Mouse (Mus musculus) ovary, postnatal 14 days (tissue): ENCODE results near the gene Nup133.

Experiments used
- DNase-seq: peaks from one replicate; pipeline ENCODE4 v3.0.0; 2022; ENCODE audit warnings: low spot score

Gene Nup133

DNA sequence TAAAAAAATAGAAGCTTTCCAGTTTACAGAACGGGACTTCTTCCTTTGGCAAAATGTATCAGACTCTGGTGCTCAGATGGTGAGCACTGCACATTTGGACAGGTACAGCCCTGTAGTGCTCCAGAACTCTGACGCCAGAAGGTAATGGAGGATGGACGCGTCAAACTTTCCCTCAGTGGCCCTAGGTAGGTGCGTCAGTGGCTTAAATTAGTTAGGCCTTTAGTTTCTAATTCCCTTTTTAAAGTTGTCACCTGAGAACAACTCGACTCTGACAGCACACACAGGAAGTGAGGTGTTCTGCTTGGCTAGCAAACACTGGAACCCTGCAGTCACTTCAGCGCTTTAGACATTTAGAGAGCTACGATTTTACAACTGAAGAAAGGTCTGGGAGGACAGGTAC is 4.6 kb upstream of the Nup133 start:
- DNase-seq: no peak

DNA sequence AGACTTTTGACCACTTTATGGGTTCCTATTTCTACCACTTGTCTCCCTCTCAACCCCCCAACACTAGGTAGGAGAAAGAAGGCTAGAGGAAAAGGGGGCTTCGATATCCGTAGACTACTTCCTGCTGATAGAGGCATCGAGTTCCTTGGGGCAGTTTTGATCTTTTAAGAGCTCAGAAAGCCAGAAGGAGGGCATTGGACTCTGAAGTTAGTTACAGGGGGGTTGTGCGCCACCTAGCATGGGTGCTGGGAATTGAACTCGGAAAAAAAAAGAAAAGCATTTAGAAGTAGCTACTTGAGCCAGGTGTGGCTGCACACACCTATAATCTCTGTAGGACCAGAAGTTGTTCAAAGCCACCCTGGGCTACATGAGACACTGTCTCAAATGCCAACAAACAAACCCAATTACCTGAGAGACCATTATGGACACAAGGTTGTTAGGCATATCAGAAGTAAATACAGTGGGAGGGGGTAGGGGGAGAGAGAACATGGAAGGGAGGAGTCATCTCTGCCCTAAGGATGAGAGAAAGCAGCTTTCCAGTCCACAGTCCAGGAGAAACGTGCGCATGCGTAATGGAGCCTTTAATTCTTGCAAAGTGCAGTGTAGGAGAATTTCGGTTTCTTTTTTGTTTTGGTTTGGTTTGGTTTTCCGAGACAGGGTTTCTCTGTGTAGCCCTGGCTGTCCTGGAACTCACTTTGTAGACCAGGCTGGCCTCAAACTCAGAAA is 1.2 kb upstream of the Nup133 start:
- DNase-seq: peak; percentile 36

DNA sequence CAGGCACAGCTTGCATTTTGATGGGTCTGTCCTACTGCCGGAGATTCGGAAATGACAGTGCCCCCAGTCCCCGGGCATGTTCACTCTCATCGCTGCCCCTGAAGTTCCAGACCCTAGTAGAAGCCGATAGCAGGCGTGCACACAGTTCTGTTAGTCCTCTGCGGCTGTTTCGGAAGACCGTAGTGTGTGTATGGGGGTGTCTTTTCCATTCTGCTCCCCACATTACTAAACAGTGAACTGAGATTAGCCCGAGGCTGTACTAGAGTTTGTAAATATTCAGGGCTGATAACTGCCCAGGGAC is 571 bp upstream of the Nup133 start:
- DNase-seq: no peak

DNA sequence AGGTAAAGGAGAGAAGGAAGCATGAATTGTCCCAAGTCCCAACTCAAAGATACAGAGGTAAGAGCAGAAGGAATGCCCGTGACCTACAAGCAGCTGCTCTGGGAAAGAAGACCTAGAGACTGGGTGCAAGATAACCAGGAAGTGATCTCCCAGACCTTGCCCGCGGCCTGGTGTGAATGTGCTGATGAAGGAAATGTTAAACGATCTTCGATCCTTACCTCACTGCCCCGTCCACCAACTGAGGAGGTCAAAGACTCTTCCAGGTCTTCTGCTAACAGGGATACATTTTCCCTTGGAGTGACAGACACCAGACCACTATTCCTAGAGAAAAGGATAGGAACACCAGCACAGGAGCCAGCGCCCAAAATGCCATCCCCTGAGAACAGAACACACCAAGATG is 20.0 kb downstream of the Nup133 start:
- DNase-seq: no peak

DNA sequence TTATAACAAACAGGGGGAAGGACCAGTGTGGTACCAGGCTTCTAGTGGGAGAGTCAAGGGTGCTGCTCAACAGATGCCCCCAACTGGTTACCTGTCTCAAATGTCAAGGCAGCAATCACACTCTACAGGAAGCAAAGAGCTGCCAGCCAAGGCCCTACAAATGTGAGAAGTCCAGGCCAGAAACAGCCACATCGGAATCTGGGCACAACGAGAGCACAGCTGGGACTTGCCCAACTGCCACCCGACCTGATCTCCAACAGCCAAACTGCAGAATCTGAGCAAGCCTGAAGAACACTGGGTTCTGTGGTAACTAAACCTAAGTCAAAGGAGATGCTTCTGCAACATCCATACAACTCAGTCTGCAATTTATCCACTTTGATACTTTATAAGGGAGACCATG is 23.4 kb downstream of the Nup133 start:
- DNase-seq: no peak

DNA sequence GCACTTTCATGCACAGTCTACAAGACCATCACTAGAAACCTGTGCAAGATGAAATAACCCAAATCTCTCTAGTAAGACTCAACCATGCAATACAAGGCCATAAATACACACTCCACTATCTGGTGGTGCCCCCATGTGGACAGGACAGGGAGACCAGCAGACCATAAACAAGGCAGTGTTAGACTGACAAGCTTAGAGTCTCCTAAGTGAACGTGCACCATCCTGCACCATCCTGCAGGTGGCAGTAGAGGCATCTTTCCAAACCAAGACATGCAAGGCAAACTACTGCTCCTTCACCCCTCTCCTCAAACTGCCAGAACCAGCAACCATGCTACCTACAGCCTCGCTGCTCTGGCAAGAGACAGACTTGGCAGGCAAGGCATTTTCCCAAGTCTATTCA is 24.3 kb downstream of the Nup133 start:
- DNase-seq: peak; percentile 73

DNA sequence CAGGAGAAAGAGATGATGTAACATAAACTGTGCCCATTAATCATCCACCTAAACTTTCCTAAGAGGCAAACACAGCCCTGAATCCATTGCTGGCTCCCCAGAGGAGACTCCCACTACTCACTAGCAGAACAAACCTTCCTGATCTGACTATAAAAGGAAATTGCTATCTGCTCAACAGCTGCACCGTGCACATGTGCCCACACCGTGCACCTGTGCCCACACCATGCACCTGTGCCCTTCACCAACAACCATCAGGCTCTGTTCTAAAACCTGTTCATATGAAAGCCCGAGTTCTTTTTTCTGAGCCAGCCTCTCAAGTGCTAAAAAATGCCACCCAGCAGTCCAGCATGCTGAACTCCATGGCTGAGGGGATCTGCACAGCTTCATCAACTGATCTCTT is 34.4 kb downstream of the Nup133 start:
- DNase-seq: no peak

DNA sequence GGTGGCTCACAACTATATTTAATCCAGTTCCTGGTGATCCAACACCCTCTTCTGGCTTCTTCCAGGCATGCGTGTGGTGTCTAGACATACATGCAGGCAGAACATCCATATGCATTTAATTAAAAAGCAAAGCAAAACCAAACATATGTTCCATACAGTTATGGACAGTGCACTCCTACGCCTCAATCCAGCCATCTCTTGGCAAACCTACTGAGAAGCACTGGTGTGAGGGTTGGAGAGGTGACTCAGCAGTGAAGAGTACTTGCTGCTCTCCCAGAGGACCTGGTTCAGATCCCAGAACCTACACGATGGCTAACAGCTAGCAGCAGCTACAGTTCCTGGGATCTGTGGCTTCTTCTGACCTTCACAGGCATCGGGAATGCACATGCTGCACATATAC is 36.8 kb downstream of the Nup133 start:
- DNase-seq: no peak

DNA sequence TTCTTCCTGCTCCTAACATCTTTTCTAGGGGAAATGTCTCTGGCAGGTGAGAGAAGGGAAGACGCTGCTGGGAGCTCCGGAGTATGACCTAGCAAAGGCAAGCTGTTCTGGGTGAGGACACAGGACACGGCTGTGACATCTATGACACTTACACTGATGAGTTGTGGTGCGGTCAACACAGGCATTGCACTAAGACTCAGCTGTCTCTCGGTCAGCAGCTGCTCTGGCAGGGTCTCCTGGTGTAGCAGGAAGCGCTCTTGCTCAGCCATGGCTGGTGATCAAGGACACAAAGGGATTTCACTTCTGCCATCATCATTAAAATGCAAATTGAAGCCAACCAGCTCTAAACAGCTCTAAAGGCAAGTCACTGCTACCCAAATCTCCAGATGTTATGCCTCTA is 41.5 kb downstream of the Nup133 start:
- DNase-seq: no peak

DNA sequence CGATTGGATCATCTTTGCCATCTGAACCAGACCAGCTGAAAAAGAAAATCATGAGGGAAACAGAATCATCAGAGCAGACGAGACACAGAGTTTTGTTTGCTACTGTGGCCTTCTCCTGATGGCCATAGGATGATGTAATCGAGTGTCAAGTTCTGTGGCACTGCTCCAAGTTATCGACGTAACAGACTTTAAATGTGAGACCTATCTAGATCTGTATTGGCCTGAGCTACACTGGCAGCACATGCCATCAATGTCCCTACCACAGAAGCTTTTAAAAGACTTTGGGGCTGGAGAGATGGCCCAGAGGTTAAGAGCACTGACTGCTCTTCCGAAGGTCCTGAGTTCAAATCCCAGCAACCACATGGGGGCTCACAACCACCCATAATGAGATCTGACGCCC is 46.4 kb downstream of the Nup133 start:
- no peak for DNase-seq

DNA sequence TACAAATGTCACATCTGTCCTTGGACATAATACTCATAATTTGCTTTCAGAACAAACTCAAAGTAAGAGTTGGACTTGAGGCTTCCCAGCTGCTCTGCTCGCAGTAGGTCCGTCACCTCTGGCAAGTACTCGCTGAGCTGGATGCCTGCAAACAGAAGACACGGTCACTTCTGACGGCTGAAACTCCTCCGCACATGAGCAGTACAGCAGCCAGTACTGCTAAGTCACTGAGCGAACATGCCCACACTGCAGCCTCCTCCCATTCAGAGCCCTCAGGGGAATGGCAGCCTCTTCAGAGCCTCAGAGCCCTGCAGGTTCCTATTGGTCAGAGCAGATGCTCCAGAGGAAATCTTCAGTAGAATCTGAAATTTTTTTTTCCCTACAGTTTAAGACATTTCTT is 49.7 kb downstream of the Nup133 start:
- no peak for DNase-seq

DNA sequence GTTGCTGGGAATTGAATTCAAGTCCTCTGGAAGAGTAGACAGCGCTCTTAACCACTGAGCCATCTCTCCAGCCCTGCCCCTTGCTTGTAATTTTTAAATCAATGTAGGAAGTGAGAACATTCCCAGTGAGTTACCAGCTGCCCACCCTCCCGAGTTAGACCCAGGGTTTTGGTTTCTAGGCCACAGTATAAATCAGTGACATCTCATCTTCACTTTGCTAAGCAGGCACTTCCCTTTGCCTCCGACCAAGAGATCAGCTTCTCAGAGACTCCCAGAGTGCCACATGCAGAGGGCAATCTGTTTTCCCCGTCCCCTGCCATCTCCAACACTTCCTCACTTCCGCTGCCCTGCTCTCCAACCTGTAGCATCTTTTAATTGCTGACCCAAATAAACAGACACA is 50.5 kb downstream of the Nup133 start:
- DNase-seq: no peak

DNA sequence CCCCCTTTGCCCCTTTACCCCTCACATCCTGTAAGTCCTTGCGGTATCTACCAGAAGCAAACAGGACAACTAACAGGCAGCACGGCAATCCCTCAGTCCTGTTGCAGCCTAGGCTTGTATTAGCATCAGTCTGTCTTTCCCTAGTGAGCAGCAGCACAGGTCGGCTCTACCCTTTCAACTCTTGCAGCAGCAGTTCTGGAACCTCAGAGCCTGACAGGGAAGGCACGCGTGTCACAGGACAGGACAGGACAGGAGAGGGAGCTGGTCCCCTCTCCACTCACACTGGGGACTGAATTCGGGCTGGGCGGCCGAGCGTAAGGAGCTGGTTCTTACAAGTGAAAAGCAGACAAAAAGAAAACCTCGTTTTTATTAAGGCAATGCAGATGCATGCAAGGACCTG is 52.3 kb downstream of the Nup133 start:
- DNase-seq: no peak

DNA sequence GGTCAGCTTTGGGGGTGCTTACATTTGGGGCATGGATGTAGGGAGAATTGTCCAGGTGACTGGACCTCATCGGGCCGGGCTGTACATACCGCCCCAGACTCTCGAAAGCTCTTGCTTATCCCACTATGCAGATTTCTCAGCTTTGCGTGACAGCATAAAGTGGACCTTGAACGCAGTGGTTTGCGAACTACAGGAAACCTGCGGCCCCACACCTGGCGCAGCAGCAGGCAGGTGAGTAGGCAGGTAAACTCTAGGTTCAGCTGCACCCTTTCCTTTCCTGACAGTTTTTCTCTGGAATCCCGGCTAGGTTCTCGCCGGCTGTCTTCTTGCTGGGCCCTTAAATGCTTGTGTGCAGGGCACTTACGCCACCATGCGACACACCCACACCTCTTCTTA is 52.7 kb downstream of the Nup133 start:
- no peak for DNase-seq

DNA sequence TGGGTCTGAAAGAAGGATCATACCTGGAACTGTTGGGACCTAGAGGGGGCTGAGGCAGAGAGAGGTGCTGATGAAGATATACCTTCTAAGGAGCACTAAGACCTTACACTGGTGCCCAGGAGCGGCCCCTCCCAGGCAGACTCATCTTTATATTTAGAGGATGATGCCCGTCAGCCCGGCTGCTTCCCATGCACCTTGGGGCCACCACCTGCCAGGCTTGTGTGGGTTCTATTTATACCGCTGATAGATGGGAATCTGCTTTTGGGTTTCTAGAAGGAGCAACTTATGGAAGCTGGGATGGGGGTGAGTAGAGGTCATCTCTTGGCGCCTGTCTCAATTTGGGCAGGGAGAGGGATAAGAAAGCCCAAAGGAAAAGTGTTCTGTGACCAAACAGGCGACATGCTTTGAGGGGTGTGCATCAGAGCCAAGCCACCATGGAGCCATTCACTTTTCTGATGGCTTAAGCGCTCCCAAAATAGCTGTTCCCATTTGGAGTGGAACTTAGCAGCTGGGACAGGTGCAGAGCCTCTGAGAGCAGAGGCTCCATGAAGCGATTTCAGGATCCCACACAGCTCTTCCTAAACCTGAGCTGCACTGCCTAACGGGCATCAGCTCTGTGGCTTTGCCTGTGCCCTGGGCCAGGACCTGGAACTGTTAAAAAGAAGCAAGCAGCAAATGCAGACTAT is 53.2 kb downstream of the Nup133 start:
- no peak for DNase-seq

DNA sequence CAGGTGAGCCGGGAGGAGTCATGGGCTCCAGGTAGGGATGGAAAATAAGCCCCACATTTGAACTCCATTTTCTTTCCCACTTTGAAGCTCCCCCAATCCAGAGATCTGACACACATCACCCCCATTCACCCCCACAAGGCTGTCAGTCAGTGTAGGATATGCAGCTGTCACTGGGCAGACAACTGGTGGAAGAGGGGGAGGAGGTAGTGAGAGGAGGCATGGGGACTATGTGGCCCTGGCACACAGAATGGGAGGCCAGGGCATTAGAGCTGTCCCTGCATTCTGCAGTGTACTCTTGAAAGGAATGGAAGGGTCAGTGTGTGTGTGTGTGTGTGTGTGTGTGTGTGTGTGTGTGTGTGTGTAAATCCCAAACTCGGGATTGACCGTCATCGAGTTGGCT is 53.8 kb downstream of the Nup133 start:
- no peak for DNase-seq

DNA sequence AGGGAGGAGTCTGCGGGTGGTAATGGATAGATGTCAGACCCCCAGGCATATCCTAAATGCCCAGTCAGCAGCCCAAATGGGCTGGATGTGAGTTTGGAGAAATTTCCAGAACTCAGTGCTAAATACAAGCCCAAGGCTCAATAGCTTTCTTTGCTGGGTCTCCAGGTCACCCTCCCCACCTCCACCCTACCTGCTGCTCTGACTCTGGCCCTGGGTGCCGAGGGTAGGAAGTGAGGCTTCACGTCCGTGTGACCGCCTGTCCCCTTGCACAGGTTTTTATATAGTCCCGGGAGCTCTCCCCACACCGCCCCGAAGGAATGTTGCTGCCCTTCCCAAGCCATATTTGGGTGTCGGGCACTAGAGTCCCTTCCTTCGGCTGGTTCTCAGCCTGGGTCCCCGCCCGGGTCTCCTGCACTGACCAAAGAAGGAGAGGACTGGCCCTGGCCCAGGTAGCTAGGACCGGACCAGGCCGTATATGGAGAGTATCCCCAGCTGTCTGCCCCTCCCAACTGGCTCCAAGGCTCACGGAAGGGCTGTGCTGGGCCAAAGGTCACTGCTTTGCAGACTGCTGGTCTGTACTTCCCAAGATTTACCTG is 54.5 kb downstream of the Nup133 start, which contains the start of gene Acta1:
TSS of gene Acta1 (minus strand) at position 250 of the 596 bp plus-strand sequence.
- no peak for DNase-seq

DNA sequence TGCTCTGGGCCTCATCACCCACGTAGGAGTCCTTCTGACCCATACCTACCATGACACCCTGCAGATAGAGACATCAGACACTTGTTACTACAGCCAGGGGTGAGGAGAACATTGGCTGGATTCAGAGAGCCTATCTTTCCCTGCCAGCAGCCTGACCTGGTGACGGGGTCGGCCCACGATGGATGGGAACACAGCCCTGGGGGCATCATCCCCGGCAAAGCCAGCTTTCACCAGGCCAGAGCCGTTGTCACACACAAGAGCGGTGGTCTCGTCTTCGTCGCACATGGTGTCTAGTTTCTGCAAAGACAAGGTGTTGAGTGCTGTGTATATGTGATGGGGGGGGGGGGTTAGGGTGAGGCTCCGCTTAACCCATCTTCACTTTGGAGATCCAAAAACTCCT is 55.7 kb downstream of the Nup133 start:
- DNase-seq: no peak

DNA sequence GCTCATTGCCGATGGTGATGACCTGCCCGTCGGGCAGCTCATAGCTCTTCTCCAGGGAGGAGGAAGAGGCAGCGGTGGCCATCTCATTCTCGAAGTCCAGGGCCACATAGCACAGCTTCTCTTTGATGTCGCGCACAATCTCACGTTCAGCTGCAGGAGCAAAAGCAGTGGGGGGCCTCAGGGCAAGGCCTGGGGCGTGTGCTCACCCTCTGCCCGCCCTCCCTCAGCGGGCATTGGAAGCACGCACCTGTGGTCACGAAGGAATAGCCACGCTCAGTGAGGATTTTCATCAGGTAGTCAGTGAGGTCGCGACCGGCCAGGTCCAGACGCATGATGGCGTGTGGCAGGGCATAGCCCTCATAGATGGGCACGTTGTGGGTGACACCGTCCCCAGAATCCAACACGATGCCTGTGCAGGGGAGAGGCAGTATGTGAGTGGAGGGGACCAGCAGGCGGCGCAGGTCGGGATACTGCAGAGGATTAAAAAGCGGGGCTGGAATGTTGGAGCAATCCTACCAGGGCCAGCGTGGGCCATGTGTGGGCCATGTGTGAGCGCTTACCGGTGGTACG is 56.4 kb downstream of the Nup133 start:
- no peak for DNase-seq

DNA sequence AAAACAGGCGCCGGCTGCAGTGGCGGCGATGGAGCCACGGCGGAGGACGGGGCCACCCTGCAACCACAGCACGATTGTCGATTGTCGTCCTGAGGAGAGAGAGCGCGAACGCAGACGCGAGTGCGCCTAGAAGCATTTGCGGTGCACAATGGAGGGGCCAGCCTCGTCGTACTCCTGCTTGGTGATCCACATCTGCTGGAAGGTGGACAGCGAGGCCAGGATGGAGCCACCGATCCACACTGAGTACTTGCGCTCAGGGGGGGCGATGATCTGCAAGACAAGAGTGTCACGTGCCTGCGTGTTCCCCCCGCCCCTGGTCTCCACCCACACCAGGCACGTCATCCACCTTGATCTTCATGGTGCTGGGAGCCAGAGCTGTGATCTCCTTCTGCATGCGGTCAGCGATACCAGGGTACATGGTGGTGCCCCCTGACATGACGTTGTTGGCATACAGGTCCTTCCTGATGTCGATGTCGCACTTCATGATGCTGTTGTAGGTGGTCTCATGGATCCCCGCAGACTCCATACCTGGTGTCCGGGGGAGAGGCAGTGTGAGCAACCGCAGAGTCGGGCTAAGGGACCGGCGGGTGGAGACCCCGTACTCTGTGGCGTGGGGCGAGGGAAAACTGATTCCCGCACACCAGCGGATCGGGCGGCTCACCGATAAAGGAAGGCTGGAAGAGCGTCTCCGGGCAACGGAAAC is 57.0 kb downstream of the Nup133 start:
- DNase-seq: no peak

DNA sequence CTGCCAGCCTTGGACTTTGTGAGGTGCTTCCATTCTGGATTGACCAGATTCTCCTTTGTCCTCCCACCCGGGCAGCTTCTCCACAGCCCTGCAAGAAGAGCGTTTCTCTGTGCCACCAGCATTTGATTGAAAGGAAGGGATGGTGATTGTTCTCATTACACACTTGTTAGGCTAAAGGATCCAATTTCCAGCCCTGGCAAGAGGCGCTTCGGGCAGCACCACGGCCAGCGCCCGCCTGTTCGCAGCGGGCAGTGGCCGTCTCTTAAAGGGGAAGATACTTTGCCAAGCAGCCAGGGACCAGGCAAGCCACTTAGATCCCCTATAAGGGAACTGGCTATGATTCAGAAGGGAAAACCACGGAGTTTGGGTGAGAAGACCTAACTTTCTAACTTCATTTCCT is 57.8 kb downstream of the Nup133 start:
- DNase-seq: peak; percentile 56

DNA sequence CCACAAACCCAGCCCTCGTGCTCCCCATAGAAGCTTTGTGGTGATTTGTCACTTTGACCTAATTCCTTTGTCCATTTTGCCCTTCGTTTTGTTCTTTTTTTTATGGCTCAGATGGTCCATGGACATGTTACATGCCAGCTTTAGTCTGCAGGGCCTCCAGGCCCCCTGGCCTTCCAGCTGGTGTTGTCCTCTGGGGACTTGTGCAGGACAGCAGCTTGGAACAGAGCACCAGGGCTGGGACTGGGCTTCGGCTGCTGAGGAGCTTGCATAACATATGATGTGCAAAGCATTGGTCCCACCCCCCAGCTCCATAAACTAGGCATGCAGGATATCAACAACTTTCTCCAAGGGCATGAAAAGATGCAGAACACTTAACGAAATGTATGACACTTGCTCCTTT is 59.3 kb downstream of the Nup133 start:
- DNase-seq: no peak

DNA sequence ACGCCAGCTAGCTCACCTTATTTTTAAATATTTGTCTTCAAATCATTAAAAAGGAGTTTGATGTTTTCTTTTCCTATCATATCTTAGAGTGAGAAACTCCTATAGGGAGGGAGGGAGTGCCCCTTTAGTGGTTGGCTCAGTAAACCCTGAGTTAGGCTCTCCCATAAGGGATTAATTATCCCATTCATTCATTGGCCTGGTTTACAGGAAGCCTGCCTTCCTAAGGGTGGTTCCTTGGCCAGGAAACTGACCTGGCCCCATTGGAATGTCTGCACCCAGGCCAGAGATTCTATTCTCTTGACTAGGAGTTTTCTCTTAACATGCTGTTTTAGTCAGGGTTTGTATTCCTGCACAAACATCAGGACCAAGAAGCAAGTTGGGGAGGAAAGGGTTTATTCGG is 61.1 kb downstream of the Nup133 start:
- DNase-seq: no peak
